Mouse (Mus musculus): ENCODE measurements at regions not wholly inside any gene's neighbourhood (a gene's known extent, or its start where the extent isn't known, plus 50 kb on each side); places are given as distances from the start of the nearest gene placed in this dataset.

DNA sequence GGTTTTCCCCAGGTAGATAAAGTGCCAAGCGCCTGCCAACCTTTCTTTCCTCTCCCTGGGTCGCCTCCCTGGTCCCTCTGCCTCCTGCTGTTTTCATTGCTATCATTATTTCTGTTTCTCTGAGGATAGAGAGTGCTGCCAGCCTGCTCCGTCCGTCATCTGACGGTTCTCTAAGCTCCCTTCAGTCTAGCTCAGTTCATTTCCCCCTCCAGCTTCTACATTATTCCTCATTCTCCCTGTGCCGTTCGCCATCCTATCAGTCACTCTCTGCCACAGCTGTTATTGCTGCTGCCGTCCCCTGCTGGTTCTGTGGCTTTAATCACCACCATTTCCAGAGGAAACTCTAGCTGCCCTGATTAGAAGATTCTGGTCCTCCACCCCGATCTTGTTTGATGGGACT, 84.7 kb upstream of the Rfx3 start:
- DNase-seq = peak in 1 of 2 experiments; percentile 9

DNA sequence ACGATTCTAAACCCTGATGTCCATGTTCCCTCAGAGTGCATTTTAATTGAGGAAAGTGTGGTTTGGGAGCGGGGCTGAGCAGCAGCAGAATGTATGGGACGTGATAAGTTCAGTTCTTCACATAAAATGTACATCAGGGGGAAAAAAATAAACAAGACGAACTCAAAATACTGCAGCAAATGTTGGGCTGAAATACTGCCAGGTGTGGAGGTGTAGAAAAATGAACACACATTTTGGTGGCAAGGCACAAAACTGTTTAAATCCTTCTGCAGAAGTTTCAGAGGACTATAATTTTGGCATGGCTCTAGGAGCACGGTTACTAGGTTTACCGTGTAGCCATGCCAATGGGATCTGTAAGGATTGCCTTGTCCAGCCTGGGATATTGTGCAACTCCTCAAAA, 81.3 kb upstream of the Rfx3 start:
- no peak for DNase-seq

DNA sequence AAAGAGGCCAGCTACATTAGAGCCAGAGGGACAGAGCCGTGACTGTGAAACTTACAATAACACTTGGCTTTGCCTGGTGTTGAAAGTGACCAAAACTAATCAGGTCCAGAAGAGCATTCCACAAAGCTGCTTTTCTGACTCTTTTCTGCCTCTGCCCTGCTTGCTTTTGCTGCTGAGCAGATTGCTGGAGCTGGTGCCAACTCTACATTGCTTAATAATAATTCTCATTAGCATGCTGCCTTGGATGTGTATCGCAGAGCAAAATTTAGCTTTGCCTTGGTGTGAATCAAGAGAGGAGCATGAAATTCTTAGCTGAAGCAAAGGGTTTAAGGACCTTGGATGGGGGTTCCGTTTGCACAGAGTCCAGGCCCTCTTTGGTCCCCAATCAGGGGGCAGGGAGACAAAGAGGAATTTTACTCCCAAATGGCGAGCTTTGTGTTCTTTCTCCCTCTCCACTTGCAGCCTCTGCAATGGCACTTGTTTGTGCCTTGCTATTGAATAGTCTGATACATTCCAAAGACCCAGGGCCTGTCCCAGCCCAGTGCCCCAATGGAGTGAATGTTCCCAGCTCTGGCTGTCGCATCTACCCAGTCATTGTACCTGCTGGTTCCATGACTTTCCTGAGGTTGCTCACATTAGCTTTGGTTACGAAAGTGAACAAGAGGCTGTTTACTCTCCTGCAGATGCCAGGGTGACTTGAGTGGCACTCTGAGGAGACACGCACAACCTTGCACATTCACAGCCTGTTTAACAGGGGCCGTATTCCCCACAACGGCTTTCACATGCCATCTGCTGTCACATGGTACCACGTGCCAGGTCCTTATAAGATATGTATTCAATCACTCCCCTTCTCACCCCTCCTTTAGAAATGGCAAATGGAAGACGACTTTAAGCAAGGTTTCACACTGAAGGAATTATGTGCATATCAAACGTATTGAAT, 76.9 kb upstream of the Rfx3 start:
- DNase-seq = peak; percentile 63 to 66

DNA sequence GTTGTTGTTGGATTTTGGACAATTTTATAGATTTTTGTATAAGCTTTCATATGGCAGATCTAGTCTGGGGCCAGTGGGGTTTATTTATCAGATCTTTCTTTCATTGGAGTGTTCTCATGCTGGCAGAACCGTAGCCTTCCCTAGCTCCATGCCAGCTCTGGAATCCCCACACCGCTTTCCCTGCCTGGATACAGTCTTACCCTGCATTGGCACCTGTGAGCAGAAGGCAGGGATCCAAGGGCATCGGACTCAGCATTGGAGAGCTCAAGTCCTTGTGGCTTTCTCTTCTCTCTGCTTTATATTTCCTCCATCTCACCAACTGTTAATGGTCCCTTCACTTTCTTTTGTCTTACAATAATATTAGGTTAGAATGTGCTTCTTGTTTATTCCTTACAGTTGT, 59.4 kb upstream of the Rfx3 start:
- DNase-seq = peak; percentile 54 to 69

All from cerebellum, postnatal 10 days (tissue).